Mouse (Mus musculus) heart, embryonic 10.5 days (tissue): ENCODE measurements around the gene Plekhj1. TPM values are rescaled to one million over a fixed set of nuclear protein-coding genes. Genes with fewer than 3 reads are reported as not detected.

Experiments used
- DNase-seq: peaks from one replicate; pipeline ENCODE4 v3.0.0-alpha.2; 2017; ENCODE audit warnings: low spot score
- H3K27ac ChIP-seq: fragments of 300-500 bp; sonication (generic); 2 replicates; pipeline ENCODE4 v1.5.1; 2016; ENCODE audit warnings: mild to moderate bottlenecking
- H3K27me3 ChIP-seq: fragments of 300-500 bp; sonication (generic); 2 replicates; pipeline ENCODE4 v1.6.1; 2016; ENCODE audit warnings: mild to moderate bottlenecking; ENCODE audit not compliant: poor library complexity, insufficient read depth, severe bottlenecking
- H3K36me3 ChIP-seq: fragments of 300-500 bp; sonication (generic); 2 replicates; pipeline ENCODE4 v1.6.1; 2016; ENCODE audit warnings: mild to moderate bottlenecking, moderate library complexity
- H3K4me1 ChIP-seq: fragments of 300-500 bp; sonication (generic); 2 replicates; pipeline ENCODE4 v1.6.1; 2016; ENCODE audit warnings: mild to moderate bottlenecking
- H3K4me3 ChIP-seq: fragments of 300-500 bp; sonication (generic); 2 replicates; pipeline ENCODE4 v1.5.1; 2016; ENCODE audit warnings: mild to moderate bottlenecking, moderate library complexity
- H3K9me3 ChIP-seq: fragments of 300-500 bp; sonication (generic); 2 replicates; pipeline ENCODE4 v1.6.1; 2016; ENCODE audit warnings: mild to moderate bottlenecking, moderate library complexity
- whole genome bisulfite sequencing: fragments of 180-500 bp; shearing (Covaris S2); methylation state at CpG from one replicate; pipeline ENCODE4 v1.1.7; 2016; 5-methylcytosine and 5-hydroxymethylcytosine counted together
- polyA plus RNA-seq: library from polyadenylated mRNA; unstranded; fragments of >200 nt; fragmentation: Nextera tagmentation; extraction: Ambion mirVana; gene quantifications from 2 replicates; pipeline ENCODE4 v1.2.1, GENCODE M21; 2016

Gene Plekhj1
- polyA plus RNA-seq, 1 experiment from 2014 or later: 151 TPM

DNA sequence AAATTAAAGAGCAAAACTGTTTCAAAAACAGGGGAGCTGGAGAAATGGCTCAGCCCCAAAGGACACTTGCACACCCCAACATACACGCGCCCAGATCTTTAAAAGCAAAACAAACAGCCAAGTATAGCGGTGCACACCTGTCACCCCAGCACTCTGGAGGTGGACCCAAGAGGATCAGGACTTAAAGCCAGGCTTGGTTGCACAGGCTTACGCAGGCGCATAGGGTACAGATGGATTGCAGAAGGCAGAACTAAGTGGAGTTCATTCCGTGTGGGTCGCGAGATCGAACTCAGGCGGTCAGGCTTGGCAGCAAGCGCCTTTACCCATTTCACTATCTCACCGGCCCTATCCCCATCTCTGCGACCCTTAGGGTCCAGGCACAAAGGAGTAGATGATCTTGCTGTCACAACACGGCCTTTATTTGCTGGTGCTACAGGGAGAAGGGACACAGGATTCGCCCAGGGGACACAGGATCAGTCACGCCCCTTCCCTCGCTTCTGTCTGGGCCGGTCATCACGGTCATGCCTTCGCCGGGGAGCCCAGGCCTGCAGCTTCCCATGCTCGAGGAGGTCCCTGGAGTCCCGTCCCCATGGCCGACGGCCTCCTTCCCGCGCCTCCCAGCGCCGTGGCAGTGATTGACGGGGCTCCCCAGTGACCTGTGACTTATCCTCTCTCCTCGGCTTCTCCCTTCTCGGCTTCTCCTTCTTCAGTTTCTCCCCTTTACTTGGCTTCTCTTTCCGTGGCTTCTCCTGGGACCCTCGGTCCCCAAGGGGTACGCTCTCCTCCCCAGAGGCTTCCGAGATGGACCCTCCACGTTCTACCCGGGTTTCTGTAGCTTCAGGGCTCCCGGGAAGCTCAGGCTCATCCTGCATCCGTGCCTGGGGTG, 9.9 kb upstream of the Plekhj1 start:
- Histone ChIP-seq H3K9me3 (no peaks in the 10 kb centered on the region), H3K4me3 (peak overlapping the region; percentile 69), H3K27me3 (peaks cover 26% of the 10 kb centered on the region), H3K4me1 (peaks cover 73% of the 10 kb centered on the region), H3K36me3 (peaks cover 26% of the 10 kb centered on the region), H3K27ac (peak overlapping the region; percentile 89)
- no peak for DNase-seq
- 13% methylated on average over 40 of the region's 40 CpGs for WGBS

DNA sequence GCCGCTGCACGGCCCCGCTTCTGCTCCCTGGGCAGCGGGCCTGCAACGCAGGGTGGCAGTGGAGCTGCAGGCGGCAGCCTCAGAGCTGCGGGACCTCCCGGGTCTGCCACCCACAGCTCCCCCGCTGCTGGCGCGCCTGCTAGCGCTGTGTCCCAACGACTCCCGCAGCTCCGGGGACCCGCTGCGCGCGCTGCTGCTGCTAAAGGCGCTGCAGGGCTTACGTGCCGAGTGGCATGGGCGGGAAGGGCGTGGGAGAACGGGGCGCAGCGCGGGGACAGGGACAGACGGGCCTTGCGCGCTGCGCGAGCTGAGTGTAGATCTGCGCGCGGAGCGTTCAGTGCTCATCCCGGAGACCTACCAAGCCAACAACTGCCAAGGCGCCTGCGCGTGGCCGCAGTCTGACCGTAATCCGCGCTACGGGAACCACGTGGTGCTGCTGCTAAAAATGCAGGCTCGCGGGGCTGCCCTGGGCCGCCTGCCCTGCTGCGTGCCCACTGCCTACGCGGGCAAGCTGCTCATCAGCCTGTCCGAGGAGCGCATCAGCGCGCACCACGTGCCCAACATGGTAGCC, 8.7 kb upstream of the Plekhj1 start:
- 1% methylated on average over 58 of the region's 58 CpGs for WGBS
- Histone ChIP-seq H3K4me3 (peak overlapping the region; percentile 69), H3K27ac (peak overlapping the region; percentile 89), H3K36me3 (peaks cover 38% of the 10 kb centered on the region), H3K4me1 (peaks cover 68% of the 10 kb centered on the region), H3K27me3 (peaks cover 26% of the 10 kb centered on the region), H3K9me3 (no peaks in the 10 kb centered on the region)
- DNase-seq: peak; percentile 90

DNA sequence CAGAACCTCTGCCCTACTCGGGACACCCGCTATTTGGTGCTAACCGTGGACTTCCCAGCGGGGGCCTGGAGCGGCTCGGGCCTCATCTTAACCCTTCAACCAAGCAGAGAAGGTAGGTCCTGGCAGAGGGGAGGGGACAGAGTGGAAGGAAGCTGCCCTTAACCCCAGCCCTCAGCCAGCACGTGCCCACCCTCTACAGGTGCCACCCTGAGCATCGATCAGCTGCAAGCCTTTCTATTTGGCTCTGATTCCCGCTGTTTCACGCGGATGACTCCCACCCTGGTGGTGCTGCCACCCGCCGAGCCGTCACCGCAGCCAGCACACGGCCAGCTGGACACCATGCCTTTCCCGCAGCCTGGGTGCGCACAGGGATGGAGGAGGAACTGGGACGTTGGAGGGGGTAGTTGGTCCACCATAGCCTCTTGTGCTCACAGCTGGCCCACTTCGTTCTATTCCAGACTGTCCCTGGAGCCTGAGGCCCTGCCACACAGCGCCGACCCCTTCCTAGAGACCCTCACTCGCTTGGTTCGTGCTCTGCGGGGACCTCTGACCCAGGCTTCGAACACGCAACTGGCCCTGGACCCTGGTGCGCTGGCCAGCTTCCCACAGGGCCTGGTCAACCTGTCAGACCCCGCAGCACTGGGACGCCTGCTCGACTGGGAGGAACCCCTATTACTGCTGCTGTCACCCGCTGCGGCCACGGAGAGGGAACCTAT, 8.1 kb upstream of the Plekhj1 start:
- H3K36me3 ChIP-seq: peaks cover 44% of the 10 kb centered on the region
- WGBS: 37% methylated on average over 34 of the region's 34 CpGs
- peaks cover 66% of the 10 kb centered on the region for H3K4me1 ChIP-seq

DNA sequence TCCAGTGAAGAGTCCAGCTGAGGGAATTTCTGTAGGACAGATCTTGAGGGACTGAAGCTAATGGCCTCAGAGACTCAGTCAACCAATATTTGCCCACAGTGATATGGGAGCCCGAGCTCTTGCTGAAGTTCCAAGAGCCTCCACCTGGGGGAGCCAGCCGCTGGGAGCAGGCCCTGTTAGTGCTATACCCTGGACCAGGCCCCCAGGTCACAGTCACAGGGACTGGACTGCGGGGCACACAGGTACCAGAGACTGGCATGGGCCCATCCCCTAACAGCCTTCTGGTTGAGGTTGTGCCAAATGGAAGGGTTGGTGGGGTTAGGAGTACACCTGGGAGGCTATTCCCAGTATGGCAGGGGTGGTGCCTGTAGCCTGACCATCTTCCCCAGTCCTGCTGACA, 7.5 kb upstream of the Plekhj1 start:
- peaks cover 50% of the 10 kb centered on the region for H3K36me3 ChIP-seq
- H3K9me3 ChIP-seq: no peaks in the 10 kb centered on the region
- peak overlapping the region; percentile 89; the same call in 1 of the 2 replicates for H3K27ac ChIP-seq
- DNase-seq: peak; percentile 89
- H3K27me3 ChIP-seq: peaks cover 26% of the 10 kb centered on the region
- WGBS: 18% methylated on average over 3 of the region's 3 CpGs
- 0 out of 2 replicates have a peak overlapping the region, but pooled peaks have one; percentile 69 for H3K4me3 ChIP-seq
- peaks cover 66% of the 10 kb centered on the region for H3K4me1 ChIP-seq

More for the DNA sequence above, 8.1 kb upstream of the Plekhj1 start:
- Histone ChIP-seq H3K4me3 (peak overlapping the region; percentile 69), H3K27ac (peak overlapping the region; percentile 89), H3K27me3 (peaks cover 26% of the 10 kb centered on the region), H3K9me3 (no peaks in the 10 kb centered on the region)
- DNase-seq: no peak

DNA sequence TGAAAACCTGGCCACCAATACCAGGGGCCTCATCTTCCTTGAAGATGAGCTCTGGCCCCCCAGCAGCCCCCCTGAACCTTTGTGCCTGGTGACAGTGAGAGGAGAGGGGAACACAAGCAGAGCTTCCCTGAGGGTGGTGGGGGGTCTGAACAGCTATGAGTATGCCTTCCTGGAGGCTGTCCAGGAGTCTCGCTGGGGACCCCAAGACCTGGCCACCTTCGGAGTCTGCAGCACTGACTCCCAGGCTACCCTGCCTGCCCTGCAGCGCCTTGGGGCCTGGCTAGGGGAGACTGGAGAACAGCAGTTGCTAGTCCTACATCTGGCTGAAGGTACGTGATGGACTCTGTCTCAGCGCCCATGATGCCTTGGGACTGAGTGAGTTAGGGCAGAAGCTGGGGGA, 6.9 kb upstream of the Plekhj1 start:
- peaks cover 23% of the 10 kb centered on the region for H3K27me3 ChIP-seq
- no peaks in the 10 kb centered on the region for H3K9me3 ChIP-seq
- 74% methylated on average over 5 of the region's 5 CpGs for WGBS
- H3K4me1 ChIP-seq: peaks cover 67% of the 10 kb centered on the region
- peak overlapping the region; percentile 37; the same call in 1 of the 2 replicates for H3K27ac ChIP-seq
- H3K36me3 ChIP-seq: peaks cover 54% of the 10 kb centered on the region
- H3K4me3 ChIP-seq: peak overlapping the region; percentile 9
- no peak for DNase-seq

DNA sequence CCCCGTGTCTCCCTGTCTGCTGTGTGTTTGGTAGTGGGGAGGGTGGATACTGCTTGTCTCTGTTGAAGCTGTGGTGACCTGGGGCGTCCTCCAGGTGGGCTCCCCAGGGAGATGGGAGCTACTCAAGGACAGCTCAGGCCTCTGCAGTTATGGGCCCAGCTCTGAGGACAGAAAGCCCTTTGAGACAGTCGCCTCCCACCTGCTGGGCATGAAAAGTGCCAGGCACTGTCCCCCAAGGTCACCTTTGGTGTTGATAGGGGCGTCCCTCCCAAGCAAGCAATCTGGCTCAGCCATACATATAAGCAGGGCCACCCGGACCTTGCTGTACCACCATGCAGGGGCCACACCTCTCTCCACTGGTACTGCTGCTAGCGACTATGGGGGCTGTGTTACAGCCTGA, 6.5 kb upstream of the Plekhj1 start, which contains the start of gene Amh:
TSS of gene Amh (plus strand) at position 328 of the 400 bp plus-strand sequence.
- H3K36me3 ChIP-seq: peaks cover 58% of the 10 kb centered on the region
- H3K4me3 ChIP-seq: peak within 1 kb of the TSS; percentile 69
- H3K27ac ChIP-seq: peak within 1 kb of the TSS; percentile 89
- peaks cover 67% of the 10 kb centered on the region for H3K4me1 ChIP-seq
- peaks cover 20% of the 10 kb centered on the region for H3K27me3 ChIP-seq
- H3K9me3 ChIP-seq: no peaks in the 10 kb centered on the region
- WGBS: 61% methylated on average over 6 of the region's 6 CpGs
- DNase-seq: no peak

DNA sequence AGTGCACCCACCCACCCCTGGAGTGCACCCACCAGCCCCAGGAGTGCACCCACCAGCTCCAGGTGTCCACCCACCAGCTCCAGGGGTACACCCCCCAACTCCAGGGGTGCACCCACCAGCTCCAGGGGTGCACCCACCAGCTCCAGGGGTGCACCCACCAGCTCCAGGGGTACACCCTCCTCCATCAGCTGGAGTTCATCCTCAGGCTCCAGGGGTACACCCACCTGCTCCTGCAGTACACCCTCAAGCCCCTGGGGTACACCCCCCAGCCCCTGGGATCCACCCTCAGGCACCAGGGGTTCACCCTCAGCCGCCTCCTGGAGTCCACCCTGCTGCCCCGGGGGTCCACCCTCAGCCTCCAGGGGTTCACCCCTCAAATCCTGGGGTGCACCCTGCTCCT, 5.9 kb upstream of the Plekhj1 start:
- H3K9me3 ChIP-seq: no peaks in the 10 kb centered on the region
- peaks cover 59% of the 10 kb centered on the region for H3K36me3 ChIP-seq
- peaks cover 20% of the 10 kb centered on the region; the same call in 1 of the 2 replicates for H3K27me3 ChIP-seq
- peaks cover 67% of the 10 kb centered on the region for H3K4me1 ChIP-seq
- no peak overlapping the region for H3K4me3 ChIP-seq
- no peak overlapping the region for H3K27ac ChIP-seq
- DNase-seq: no peak
- 97% methylated on average over 2 of the region's 2 CpGs for WGBS

DNA sequence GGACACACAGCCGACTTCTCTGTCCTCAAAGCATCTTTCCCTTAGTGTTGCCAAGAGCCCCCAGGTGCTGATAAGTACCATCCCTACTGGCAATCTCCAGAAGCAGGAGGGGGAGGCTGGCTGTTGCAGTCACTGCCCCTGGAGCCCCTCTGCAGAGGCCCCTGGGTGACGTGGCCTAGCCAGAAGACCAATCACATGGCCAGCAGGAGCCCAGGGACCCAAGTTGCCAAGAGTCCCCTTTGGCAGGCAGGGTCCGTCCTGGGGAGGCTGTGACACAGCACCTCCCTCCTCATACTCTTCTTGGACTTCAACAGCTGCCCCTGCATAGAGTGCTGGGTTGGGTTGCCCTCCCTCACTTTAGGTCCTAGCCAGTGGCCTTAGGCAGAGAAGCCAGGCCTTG, 4.6 kb upstream of the Plekhj1 start:
- H3K36me3 ChIP-seq: peaks cover 59% of the 10 kb centered on the region
- no peak overlapping the region for H3K4me3 ChIP-seq

DNA sequence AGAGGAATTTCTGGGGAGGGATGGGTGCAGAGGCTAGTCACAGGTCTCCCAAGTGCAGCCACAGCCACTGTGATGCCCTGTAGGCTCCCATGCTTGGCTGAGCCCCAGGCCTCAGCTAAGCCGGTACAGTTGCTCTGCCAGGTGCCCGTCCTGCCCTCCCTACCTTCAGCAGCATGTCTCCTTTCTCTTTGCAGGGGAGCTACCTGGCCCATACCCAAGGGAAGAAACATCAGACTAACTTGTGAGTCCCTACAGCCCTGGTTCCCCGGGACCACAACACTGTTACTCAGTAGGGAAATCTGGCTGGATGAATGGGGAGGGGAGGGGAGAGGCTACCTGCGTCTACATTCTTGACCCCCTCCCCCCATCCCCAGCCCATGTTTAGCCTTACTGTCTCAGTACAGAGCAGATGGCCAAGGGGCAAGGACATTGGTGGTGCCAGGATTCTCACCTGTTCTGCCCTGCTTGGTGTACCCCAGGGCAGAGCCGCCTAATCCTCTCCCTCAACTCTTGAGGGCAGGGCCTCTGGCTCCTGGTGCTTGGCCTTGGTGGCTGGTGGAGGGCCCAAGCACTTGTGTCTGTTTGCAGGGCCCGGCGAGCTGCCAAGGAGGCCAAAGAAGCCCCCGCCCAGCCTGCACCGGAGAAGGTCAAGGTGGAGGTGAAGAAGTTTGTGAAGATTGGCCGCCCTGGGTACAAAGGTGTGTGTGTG, 3.9 kb upstream of the Plekhj1 start:
- Histone ChIP-seq H3K27ac (no peak overlapping the region), H3K4me3 (no peak overlapping the region), H3K27me3 (peaks cover 12% of the 10 kb centered on the region; the same call in 1 of the 2 replicates), H3K36me3 (peaks cover 59% of the 10 kb centered on the region), H3K9me3 (no peaks in the 10 kb centered on the region), H3K4me1 (peaks cover 49% of the 10 kb centered on the region)
- no peak for DNase-seq
- WGBS: 93% methylated on average over 10 of the region's 10 CpGs

More for the DNA sequence above, 4.6 kb upstream of the Plekhj1 start:
- no peak for DNase-seq
- H3K9me3 ChIP-seq: no peaks in the 10 kb centered on the region
- no peak overlapping the region; the same call in 1 of the 2 replicates for H3K27ac ChIP-seq
- WGBS: 80% methylated on average over 3 of the region's 3 CpGs
- peaks cover 16% of the 10 kb centered on the region; the same call in 1 of the 2 replicates for H3K27me3 ChIP-seq
- peaks cover 55% of the 10 kb centered on the region for H3K4me1 ChIP-seq

DNA sequence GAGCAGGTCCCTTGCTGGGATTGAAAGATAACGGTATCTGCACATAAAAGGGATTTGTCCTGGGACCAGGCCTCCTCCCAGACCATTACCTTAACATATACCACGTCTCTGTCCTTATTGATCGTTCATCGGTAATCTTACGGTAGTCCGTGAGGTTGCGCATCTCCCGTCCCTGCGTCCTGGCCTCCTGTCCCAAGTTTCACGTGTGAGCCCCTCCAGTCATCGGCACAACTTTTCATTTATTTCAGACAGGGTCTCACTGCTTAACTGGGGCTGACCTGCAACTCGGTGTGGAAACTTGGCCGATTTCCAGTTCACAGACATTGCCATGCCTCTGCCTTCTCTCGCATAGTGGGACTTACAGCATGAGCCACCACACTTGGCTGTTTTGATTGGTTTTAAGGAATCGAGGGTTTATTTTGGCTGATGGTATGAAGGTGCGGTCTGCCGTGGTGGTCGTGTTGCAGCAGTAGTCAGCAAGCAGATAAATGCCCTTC, 692 bp upstream of the Plekhj1 start:
- peaks cover 67% of the 10 kb centered on the region for H3K36me3 ChIP-seq
- 2% methylated on average over 18 of the region's 18 CpGs for WGBS

DNA sequence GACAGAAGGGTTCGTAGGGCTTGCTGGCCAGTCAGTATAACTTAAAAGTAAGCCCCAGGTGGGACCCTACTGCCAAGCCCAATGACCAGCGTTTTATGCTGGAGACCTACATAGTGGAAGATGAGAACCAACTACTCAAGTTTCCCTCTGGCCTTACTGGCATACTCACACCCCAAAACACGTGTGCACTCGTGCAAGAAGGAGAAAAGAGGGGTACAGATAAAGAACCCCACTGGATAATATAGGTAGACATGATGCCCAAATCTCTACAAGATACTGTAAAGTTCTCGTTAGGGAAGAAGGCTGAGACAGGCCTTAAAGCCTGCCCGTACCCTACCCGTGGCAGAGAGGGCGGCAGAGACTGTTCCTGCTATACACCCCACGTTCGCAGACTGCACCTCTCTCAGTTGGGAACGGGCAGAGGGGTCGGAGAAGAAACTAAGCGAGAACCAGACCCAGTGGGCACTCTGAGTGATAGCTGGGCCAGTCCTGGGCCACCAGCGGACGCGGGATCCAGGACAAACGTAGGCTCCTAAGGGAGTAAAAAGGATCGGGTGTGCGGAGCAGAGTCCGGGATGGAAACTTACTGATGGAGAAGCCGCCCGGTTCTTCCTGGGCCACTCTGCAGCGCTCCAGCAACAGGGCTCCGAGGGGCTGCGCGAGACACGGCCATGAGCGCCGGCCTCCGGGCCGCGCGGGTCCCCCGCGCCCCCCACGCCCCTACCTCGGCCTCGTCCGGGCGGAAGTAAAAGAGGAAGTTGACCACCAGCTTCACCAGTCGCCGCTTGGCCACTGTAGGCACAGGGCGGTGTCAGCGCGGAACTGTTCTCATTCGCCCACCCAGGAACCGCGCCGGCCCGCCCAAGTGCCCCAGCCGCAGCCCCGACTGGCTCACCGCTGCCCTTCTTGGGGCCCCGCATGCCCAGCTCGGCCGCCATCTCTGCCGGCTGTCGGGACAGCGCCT, 958 bp downstream of the Plekhj1 start:
- Histone ChIP-seq H3K27me3 (no peaks in the 10 kb centered on the region), H3K9me3 (no peaks in the 10 kb centered on the region), H3K4me3 (peak overlapping the region; percentile 93), H3K4me1 (peaks cover 36% of the 10 kb centered on the region), H3K27ac (peak overlapping the region; percentile 99), H3K36me3 (peaks cover 67% of the 10 kb centered on the region)
- DNase-seq: no peak
- 2% methylated on average over 58 of the region's 59 CpGs for WGBS

More for the DNA sequence above, 692 bp upstream of the Plekhj1 start:
- H3K4me3 ChIP-seq: peak overlapping the region; percentile 93
- no peaks in the 10 kb centered on the region for H3K27me3 ChIP-seq
- H3K9me3 ChIP-seq: no peaks in the 10 kb centered on the region
- peaks cover 36% of the 10 kb centered on the region for H3K4me1 ChIP-seq
- peak overlapping the region; percentile 99 for H3K27ac ChIP-seq
- no peak for DNase-seq
